Mouse (Mus musculus) spleen, adult 2 months (tissue): ENCODE measurements at regions not wholly inside any gene's neighbourhood (a gene's known extent, or its start where the extent isn't known, plus 50 kb on each side); places are given as distances from the start of the nearest gene placed in this dataset.

ENCODE experiments used
- CTCF ChIP-seq: fragments of 200-500 bp; IDR thresholded peaks from 2 replicates; pipeline ENCODE4 v1.5.1; 2011; ENCODE audit warnings: mild to moderate bottlenecking, inconsistent platforms; ENCODE audit not compliant: insufficient read depth, insufficient read length, insufficient replicate concordance; ENCODE audit errors: extremely low read depth
- POLR2A ChIP-seq: fragments of 200-500 bp; IDR thresholded peaks from 2 replicates; pipeline ENCODE4 v1.6.1; 2011; ENCODE audit warnings: low read depth, low read length, inconsistent platforms

DNA sequence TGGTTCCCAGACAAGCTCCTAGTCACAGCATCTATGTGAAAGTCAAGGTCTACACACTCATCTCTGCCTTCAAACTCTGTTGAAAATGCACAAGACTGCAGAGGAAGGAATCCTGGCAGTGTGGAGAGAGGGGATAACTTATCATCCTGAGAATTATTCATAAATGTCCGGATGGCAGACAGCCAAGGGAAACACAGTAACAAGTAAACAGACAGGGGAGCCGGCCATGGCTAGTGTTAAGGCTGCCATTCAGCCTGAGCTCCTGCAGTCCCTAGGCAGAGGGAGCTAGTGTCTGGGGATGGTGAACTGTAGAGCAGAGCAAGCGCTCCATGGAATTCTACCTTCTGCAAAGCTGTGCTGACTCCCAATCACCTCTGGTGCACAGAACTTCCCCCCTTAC, 100.3 kb upstream of the Dazl start:
- TF ChIP-seq POLR2A: no peak
- TF ChIP-seq CTCF: no peak
